Mouse (Mus musculus) CH12.LX (cell line): ENCODE data around the gene Tfpt.

Source experiments
- CTCF ChIP-seq, 2 experiments: IDR thresholded peaks in 1 of 2; conservative IDR thresholded peaks in 1 of 2; 2 replicates each; pipeline ENCODE4 v1.5.1; 2011 to 2012; ENCODE audit warnings: low read depth in 2 of 2, low read length in 2 of 2, improper control_type of control experiment in 1 of 2, inconsistent platforms in 1 of 2, mild to moderate bottlenecking in 1 of 2, moderate library complexity in 1 of 2
- EP300 ChIP-seq: IDR thresholded peaks from 2 replicates; pipeline ENCODE4 v1.6.1; 2011; ENCODE audit warnings: low read length, improper control_type of control experiment
- MAX ChIP-seq: IDR thresholded peaks from 2 replicates; pipeline ENCODE4 v1.6.1; 2011; ENCODE audit warnings: low read length, improper control_type of control experiment
- POLR2A ChIP-seq: IDR thresholded peaks from 2 replicates; pipeline ENCODE4 v1.6.1; 2011; ENCODE audit warnings: low read depth, mild to moderate bottlenecking, improper control_type of control experiment, low read length
- UBTF ChIP-seq: IDR thresholded peaks from 2 replicates; pipeline ENCODE4 v1.6.1; 2012; ENCODE audit warnings: low read depth, mild to moderate bottlenecking, inconsistent platforms, low read length, improper control_type of control experiment, moderate library complexity
- ZC3H11A ChIP-seq: IDR thresholded peaks from 2 replicates; pipeline ENCODE4 v1.6.1; 2012; ENCODE audit warnings: low read depth, mild to moderate bottlenecking, inconsistent platforms, low read length, improper control_type of control experiment

GRCm38 (mm10) chr7:3607391-3607790 lies 22.3 kb downstream of the Tfpt start:
- TF ChIP-seq UBTF = no peak
- no peak for TF ChIP-seq CTCF (conservative IDR thresholded peaks at IDR 0.05 in 1 of 2, IDR thresholded peaks at IDR 0.05 in 1 of 2; ENCODE audit: low read depth in 2 of 2, low read length in 2 of 2)
- TF ChIP-seq POLR2A = no peak
- peak; percentile 75 for TF ChIP-seq EP300
- no peak for TF ChIP-seq ZC3H11A
- no peak for TF ChIP-seq MAX
